Mouse (Mus musculus) embryonic facial prominence, embryonic 11.5 days (tissue): Measurements from ENCODE around the gene Clk1. TPM values are rescaled to one million over a fixed set of nuclear protein-coding genes. Genes with fewer than 3 reads are reported as not detected.

Experiments
- ATAC-seq: fragments of 200-750 bp; cut with Nextera tagmentation; replicated peaks from 2 replicates; pipeline ENCODE4 v1.8.0; 2017; ENCODE audit warnings: low read depth; ENCODE audit not compliant: insufficient number of reproducible peaks, low FRiP score, low TSS enrichment
- DNase-seq: peaks from one replicate; pipeline ENCODE4 v3.0.0-alpha.2; 2015; ENCODE audit warnings: low spot score
- H3K27ac ChIP-seq: fragments of 300-500 bp; sonication (generic); replicated peaks from 2 replicates; pipeline ENCODE4 v1.5.1; 2014; ENCODE audit warnings: mild to moderate bottlenecking, low read depth, low read length, control low read depth
- H3K27me3 ChIP-seq: fragments of 300-500 bp; sonication (generic); 2 replicates; pipeline ENCODE4 v1.6.1; 2014; ENCODE audit warnings: mild to moderate bottlenecking, low read length, moderate library complexity, mixed read lengths; ENCODE audit not compliant: control insufficient read depth, insufficient read depth
- H3K36me3 ChIP-seq: fragments of 300-500 bp; sonication (generic); replicated peaks from 2 replicates; pipeline ENCODE4 v1.6.1; 2014; ENCODE audit warnings: low read depth, mild to moderate bottlenecking, low read length, moderate library complexity, mixed read lengths; ENCODE audit not compliant: control insufficient read depth, insufficient read depth
- H3K4me1 ChIP-seq: fragments of 300-500 bp; sonication (generic); 2 replicates; pipeline ENCODE4 v1.6.1; 2014; ENCODE audit warnings: low read length, mixed read lengths; ENCODE audit not compliant: control insufficient read depth, insufficient read depth
- H3K4me2 ChIP-seq: fragments of 300-500 bp; sonication (generic); 2 replicates; pipeline ENCODE4 v1.6.1; 2014; ENCODE audit warnings: low read depth, mild to moderate bottlenecking, control low read depth, low read length, moderate library complexity
- H3K4me3 ChIP-seq: fragments of 300-500 bp; sonication (generic); 2 replicates; pipeline ENCODE4 v1.5.1; 2014; ENCODE audit warnings: low read depth, low read length, control low read depth
- H3K9ac ChIP-seq: fragments of 300-500 bp; sonication (generic); replicated peaks from 2 replicates; pipeline ENCODE4 v1.6.1; 2014; ENCODE audit warnings: mild to moderate bottlenecking, control low read depth, low read length
- H3K9me3 ChIP-seq: fragments of 300-500 bp; sonication (generic); replicated peaks from 2 replicates; pipeline ENCODE4 v1.6.1; 2016; ENCODE audit warnings: mild to moderate bottlenecking, low read length, inconsistent platforms, mixed read lengths; ENCODE audit not compliant: control insufficient read depth
- WGBS: fragments of 180-500 bp; shearing (Covaris S2); extraction: QIAGEN DNeasy Blood & Tissue Kit; methylation state at CpG from one replicate; pipeline ENCODE4 v1.1.7; 2014; 5-methylcytosine and 5-hydroxymethylcytosine counted together
- polyA plus RNA-seq: library from polyadenylated mRNA; unstranded; fragments of >200 nt; fragmentation: Nextera tagmentation; extraction: Ambion mirVana; gene quantifications from 2 replicates; pipeline ENCODE4 v1.2.1, GENCODE M21; 2014

Gene Clk1
- polyA plus RNA-seq, 1 experiment from 2014 or later = 195 TPM

- Histone ChIP-seq H3K4me3 (no peak overlapping the region), H3K9me3 (no peaks in the 10 kb centered on the region), H3K4me2 (no peak overlapping the region), H3K27ac (no peak overlapping the region), H3K4me1 (no peaks in the 10 kb centered on the region), H3K9ac (no peak overlapping the region), H3K36me3 (no peaks in the 10 kb centered on the region), H3K27me3 (no peaks in the 10 kb centered on the region)
- 95% methylated on average over 12 of the region's 12 CpGs for WGBS
- no peak for ATAC-seq
- no peak for DNase-seq
Observed at GRCm38 (mm10) chr1:58364551-58364950, 59.3 kb downstream of the Clk1 start.

DNA sequence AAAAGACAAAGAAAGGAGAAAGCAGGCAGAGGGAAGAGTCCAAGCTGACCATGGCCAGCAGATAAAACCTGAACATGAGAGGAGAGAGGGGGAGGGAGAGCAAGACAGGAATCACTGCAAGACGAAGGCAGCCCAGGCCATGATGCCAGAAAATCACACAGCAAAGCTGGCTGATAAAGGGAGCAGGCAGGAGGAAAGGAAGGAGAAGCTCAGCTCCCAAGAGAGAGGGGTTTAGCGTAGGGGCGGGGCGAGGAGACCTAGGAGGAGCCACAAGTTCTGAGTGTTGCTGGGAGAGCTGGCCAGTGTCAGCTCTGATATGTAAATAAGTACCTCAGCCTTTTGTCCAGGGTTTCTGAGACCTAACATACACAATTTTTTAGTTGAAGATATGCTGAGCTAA is 61.6 kb downstream of the Clk1 start:
- no peaks in the 10 kb centered on the region for H3K9me3 ChIP-seq
- H3K27me3 ChIP-seq = no peaks in the 10 kb centered on the region
- no peaks in the 10 kb centered on the region for H3K36me3 ChIP-seq
- H3K4me1 ChIP-seq = no peaks in the 10 kb centered on the region
- H3K9ac ChIP-seq = no peak overlapping the region
- no peak overlapping the region for H3K4me2 ChIP-seq
- no peak for ATAC-seq
- no peak overlapping the region for H3K27ac ChIP-seq
- no peak overlapping the region for H3K4me3 ChIP-seq
- WGBS = 60% methylated on average over 4 of the region's 4 CpGs
- DNase-seq = no peak

Other genes starting within 250 kb of the Clk1 start
- 0.13 TPM in 1 of 2 replicates, not detected in the other for gene Aox4, start 213.7 kb downstream of the Clk1 start, polyA plus RNA-seq
- not detected in 2 replicates for gene Aox2, start 145.7 kb downstream of the Clk1 start, polyA plus RNA-seq
- 523 and 595 TPM in 2 replicates for gene Bzw1, start 31.2 kb downstream of the Clk1 start, polyA plus RNA-seq
- 69.1 and 69.4 TPM in 2 replicates for gene Nif3l1, start 21.1 kb upstream of the Clk1 start, polyA plus RNA-seq
- 60.8 and 66.6 TPM in 2 replicates for gene Ppil3, start 21.4 kb upstream of the Clk1 start, polyA plus RNA-seq
- gene Orc2, start 81.0 kb upstream of the Clk1 start, polyA plus RNA-seq = 57.9 and 65.2 TPM in 2 replicates
- 6.1 and 6.3 TPM in 2 replicates for gene Fam126b, start 162.3 kb upstream of the Clk1 start, polyA plus RNA-seq
- gene Ndufb3, start 162.3 kb upstream of the Clk1 start, polyA plus RNA-seq = 152 and 162 TPM in 2 replicates